Mouse (Mus musculus): Measurements from ENCODE around the gene Tmem232.

DNA sequence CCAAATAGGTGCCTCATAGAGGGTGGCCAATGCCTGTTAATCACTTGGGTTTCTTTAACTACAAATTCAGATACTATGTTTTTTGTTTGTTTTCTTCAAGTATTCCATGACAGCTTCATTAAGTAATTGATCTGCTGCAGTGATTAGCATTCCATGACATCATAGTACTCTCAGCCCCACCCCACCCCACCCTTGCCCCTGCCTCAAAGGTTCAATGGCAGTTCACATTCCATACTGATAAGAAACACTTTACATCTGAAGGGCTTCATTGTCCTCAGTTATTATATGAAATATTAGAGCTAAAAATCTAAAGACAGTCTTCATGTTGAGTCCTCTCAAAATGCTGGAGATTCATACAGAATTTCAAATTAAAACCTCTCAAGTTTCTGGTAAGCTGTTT, 89.8 kb downstream of the Tmem232 start:
- TF ChIP-seq CTCF (IDR thresholded peaks at IDR 0.05; ENCODE audit: low read depth, low read length) (no peak), POLR2A (IDR thresholded peaks at IDR 0.05; ENCODE audit: extremely low read depth, insufficient read depth, low read length) (no peak)
